Comparison of ENCODE assay signal across 29 mouse cellular contexts in genomic region chr1:169252189-169252588, GRCm38 (mm10).
DNase-seq lines count a peak whose midpoint lies in the region; ATAC-seq and TF ChIP-seq lines count a peak whose summit lies in the region.
"Had no signal": no experiment of that assay in that cellular context is flagged by ENCODE, and none has a peak within 500 bp of the region (broad histone marks: within the 10 kb centered on the region; RNA-seq: fewer than 3 reads in every experiment).

No protein-coding gene starts in this region.

- intact Hi-C loops in heart, postnatal 25 days (cut with DNase I): no loop called here

- H3K4me1 ChIP-seq in forebrain, embryonic 14.5 days (ENCODE audit: control insufficient read depth, insufficient read depth, low read length): no peaks in the 10 kb centered on the region
- H3K4me1 ChIP-seq in forebrain, embryonic 10.5 days: 0 out of 2 replicates have a peak, but pooled peaks cover 12% of the 10 kb centered on the region
- peaks cover 26% of the 10 kb centered on the region for H3K4me1 ChIP-seq in heart, embryonic 13.5 days
- H3K4me1 ChIP-seq in heart, embryonic 10.5 days: peaks cover 29% of the 10 kb centered on the region
- H3K4me1 ChIP-seq in heart, embryonic 16.5 days (ENCODE audit: control insufficient read depth, insufficient read depth, low read length): peaks cover 10% of the 10 kb centered on the region
- H3K4me1 ChIP-seq in midbrain, postnatal 0 days (ENCODE audit: insufficient read depth, low read length): no peaks in the 10 kb centered on the region
- no peaks in the 10 kb centered on the region for H3K4me1 ChIP-seq in midbrain, embryonic 11.5 days (ENCODE audit: control insufficient read depth, insufficient read depth, low read length)
- H3K4me1 ChIP-seq: embryonic facial prominence, embryonic 15.5 days had no signal

- H3K9ac ChIP-seq in forebrain, embryonic 14.5 days (ENCODE audit: low read length): no peak overlapping the region
- no peak overlapping the region for H3K9ac ChIP-seq in heart, embryonic 13.5 days
- no peak overlapping the region for H3K9ac ChIP-seq in heart, embryonic 16.5 days (ENCODE audit: low read length)
- no peak overlapping the region for H3K9ac ChIP-seq in midbrain, postnatal 0 days (replicated peaks; ENCODE audit: low read length, poor library complexity, severe bottlenecking)
- no peak overlapping the region for H3K9ac ChIP-seq in midbrain, embryonic 11.5 days (ENCODE audit: low read length)
- H3K9ac ChIP-seq: embryonic facial prominence, embryonic 12.5 days; embryonic facial prominence, embryonic 15.5 days; hindbrain, embryonic 14.5 days had no signal

- H3K4me2 ChIP-seq in forebrain, embryonic 14.5 days (ENCODE audit: low read length): no peak overlapping the region
- H3K4me2 ChIP-seq in heart, embryonic 13.5 days: no peak overlapping the region
- no peak overlapping the region for H3K4me2 ChIP-seq in heart, embryonic 16.5 days (ENCODE audit: low read depth, low read length)
- no peak overlapping the region for H3K4me2 ChIP-seq in midbrain, postnatal 0 days (ENCODE audit: low read depth, low read length, poor library complexity, severe bottlenecking)
- no peak overlapping the region for H3K4me2 ChIP-seq in midbrain, embryonic 11.5 days
- H3K4me2 ChIP-seq: embryonic facial prominence, embryonic 12.5 days; embryonic facial prominence, embryonic 15.5 days; hindbrain, embryonic 14.5 days had no signal

- DNase-seq in forebrain, embryonic 14.5 days (ENCODE audit: low spot score): peak; percentile 81
- no peak for DNase-seq in forebrain, embryonic 10.5 days (ENCODE audit: extremely low spot score, low spot score)
- DNase-seq in heart, embryonic 10.5 days (ENCODE audit: low spot score): no peak
- no peak for DNase-seq in heart, postnatal 25 days (ENCODE audit: low spot score)
- peak; percentile 5 for DNase-seq in midbrain, postnatal 0 days (ENCODE audit: low spot score)
- DNase-seq in midbrain, embryonic 11.5 days (ENCODE audit: low spot score, missing footprints): no peak
- DNase-seq: adrenal gland, postnatal 10 days; adrenal gland, postnatal 36 days; B cell, adult 2 months; cerebellum, adult 11 months; cerebellum, adult 2 months; cerebellum, adult 9-11 months; cerebellum, postnatal 25 days; gastrocnemius, postnatal 10 days; gastrocnemius, postnatal 36 days; heart, adult 2 months; kidney, adult 18-20 months; kidney, adult 9 months had no signal

- WGBS in forebrain, embryonic 14.5 days: 35% methylated on average over 2 of the region's 2 CpGs
- WGBS in forebrain, embryonic 10.5 days: 81% methylated on average over 2 of the region's 2 CpGs
- 18% methylated on average over 2 of the region's 2 CpGs for WGBS in heart, embryonic 13.5 days
- WGBS in heart, embryonic 10.5 days: 20% methylated on average over 2 of the region's 2 CpGs
- 21% methylated on average over 2 of the region's 2 CpGs for WGBS in heart, embryonic 16.5 days
- 73% methylated on average over 2 of the region's 2 CpGs for WGBS in midbrain, postnatal 0 days
- WGBS in midbrain, embryonic 11.5 days: 88% methylated on average over 2 of the region's 2 CpGs

- no peak overlapping the region for H3K27ac ChIP-seq in forebrain, embryonic 14.5 days (ENCODE audit: low read depth, low read length)
- no peak overlapping the region for H3K27ac ChIP-seq in forebrain, embryonic 10.5 days
- H3K27ac ChIP-seq in heart, embryonic 13.5 days (replicated peaks): no peak overlapping the region
- H3K27ac ChIP-seq in heart, embryonic 10.5 days: no peak overlapping the region
- no peak overlapping the region for H3K27ac ChIP-seq in heart, embryonic 16.5 days (ENCODE audit: low read length)
- H3K27ac ChIP-seq in midbrain, postnatal 0 days (ENCODE audit: low read depth, low read length): no peak overlapping the region
- no peak overlapping the region for H3K27ac ChIP-seq in midbrain, embryonic 11.5 days (ENCODE audit: low read depth, low read length)
- H3K27ac ChIP-seq: embryonic facial prominence, embryonic 12.5 days; embryonic facial prominence, embryonic 15.5 days; heart, adult 2 months; hindbrain, embryonic 14.5 days; hindbrain, postnatal 0 days had no signal

- ATAC-seq in forebrain, embryonic 14.5 days: peak; percentile 76
- peak; percentile 58; the same call in 1 of the 2 replicates for ATAC-seq in heart, embryonic 13.5 days (ENCODE audit: extremely low read depth, insufficient number of reproducible peaks, low FRiP score, low TSS enrichment)
- ATAC-seq in heart, embryonic 16.5 days (replicated peaks; ENCODE audit: extremely low read depth, insufficient read depth, low FRiP score): peak; percentile 71
- no peak for ATAC-seq in midbrain, postnatal 0 days (ENCODE audit: low FRiP score)
- no peak for ATAC-seq in midbrain, embryonic 11.5 days (ENCODE audit: low FRiP score)
- ATAC-seq: hindbrain, postnatal 0 days; inflammation-experienced regulatory T-cells, adult 6 months; intestine, embryonic 16.5 days; Patski had no signal

- H3K4me3 ChIP-seq in forebrain, embryonic 14.5 days (ENCODE audit: low read depth, low read length): no peak overlapping the region
- no peak overlapping the region for H3K4me3 ChIP-seq in forebrain, embryonic 10.5 days
- no peak overlapping the region for H3K4me3 ChIP-seq in heart, embryonic 13.5 days
- no peak overlapping the region for H3K4me3 ChIP-seq in heart, embryonic 10.5 days
- H3K4me3 ChIP-seq in heart, embryonic 16.5 days (ENCODE audit: low read length): no peak overlapping the region
- H3K4me3 ChIP-seq in midbrain, postnatal 0 days (ENCODE audit: low read depth, low read length): no peak overlapping the region
- H3K4me3 ChIP-seq in midbrain, embryonic 11.5 days (ENCODE audit: low read depth, low read length): no peak overlapping the region
- H3K4me3 ChIP-seq: embryonic facial prominence, embryonic 12.5 days; embryonic facial prominence, embryonic 15.5 days; heart, adult 2 months had no signal

- no peaks in the 10 kb centered on the region for H3K9me3 ChIP-seq in forebrain, embryonic 14.5 days (replicated peaks; ENCODE audit: control insufficient read depth, low read length)
- no peaks in the 10 kb centered on the region for H3K9me3 ChIP-seq in forebrain, embryonic 10.5 days
- H3K9me3 ChIP-seq in heart, embryonic 13.5 days: no peaks in the 10 kb centered on the region
- no peaks in the 10 kb centered on the region for H3K9me3 ChIP-seq in heart, embryonic 10.5 days
- H3K9me3 ChIP-seq in heart, embryonic 16.5 days (replicated peaks; ENCODE audit: control insufficient read depth, low read length): no peaks in the 10 kb centered on the region
- H3K9me3 ChIP-seq in midbrain, postnatal 0 days (ENCODE audit: low read length): no peaks in the 10 kb centered on the region
- H3K9me3 ChIP-seq in midbrain, embryonic 11.5 days (ENCODE audit: control insufficient read depth, low read length): no peaks in the 10 kb centered on the region
- H3K9me3 ChIP-seq: embryonic facial prominence, embryonic 12.5 days; embryonic facial prominence, embryonic 15.5 days had no signal

- H3K27me3 ChIP-seq in forebrain, embryonic 14.5 days (replicated peaks; ENCODE audit: control insufficient read depth, insufficient read depth, low read length): no peaks in the 10 kb centered on the region
- no peaks in the 10 kb centered on the region for H3K27me3 ChIP-seq in forebrain, embryonic 10.5 days (ENCODE audit: poor library complexity, severe bottlenecking)
- peaks cover 58% of the 10 kb centered on the region for H3K27me3 ChIP-seq in heart, embryonic 13.5 days (replicated peaks)
- no peaks in the 10 kb centered on the region for H3K27me3 ChIP-seq in heart, embryonic 10.5 days (ENCODE audit: insufficient read depth, poor library complexity, severe bottlenecking)
- H3K27me3 ChIP-seq in heart, embryonic 16.5 days (ENCODE audit: control insufficient read depth, insufficient read depth, low read length): peaks cover 23% of the 10 kb centered on the region
- no peaks in the 10 kb centered on the region for H3K27me3 ChIP-seq in midbrain, postnatal 0 days (ENCODE audit: insufficient read depth, low read length)
- no peaks in the 10 kb centered on the region for H3K27me3 ChIP-seq in midbrain, embryonic 11.5 days (ENCODE audit: control insufficient read depth, insufficient read depth, low read length)
- H3K27me3 ChIP-seq: CH12.LX; embryonic facial prominence, embryonic 12.5 days; embryonic facial prominence, embryonic 15.5 days; Patski had no signal

- no peak for TF ChIP-seq CTCF in midbrain, postnatal 0 days (IDR thresholded peaks at IDR 0.05)

- H3K36me3 ChIP-seq in forebrain, embryonic 14.5 days (ENCODE audit: control insufficient read depth, insufficient read depth, low read length): no peaks in the 10 kb centered on the region
- H3K36me3 ChIP-seq in forebrain, embryonic 10.5 days (replicated peaks): no peaks in the 10 kb centered on the region
- H3K36me3 ChIP-seq in heart, embryonic 13.5 days: no peaks in the 10 kb centered on the region
- no peaks in the 10 kb centered on the region for H3K36me3 ChIP-seq in heart, embryonic 10.5 days
- no peaks in the 10 kb centered on the region for H3K36me3 ChIP-seq in heart, embryonic 16.5 days (ENCODE audit: control insufficient read depth, insufficient read depth)
- no peaks in the 10 kb centered on the region for H3K36me3 ChIP-seq in midbrain, postnatal 0 days (ENCODE audit: insufficient read depth, low read length)
- no peaks in the 10 kb centered on the region for H3K36me3 ChIP-seq in midbrain, embryonic 11.5 days (ENCODE audit: control insufficient read depth, insufficient read depth, low read length)
- H3K36me3 ChIP-seq: embryonic facial prominence, embryonic 12.5 days; embryonic facial prominence, embryonic 15.5 days; G1E had no signal

Comparison
In these comparisons a context has a peak if more than half of its experiments do, and no peak if none do; other contexts are left out.
1. DNase-seq: peak in forebrain, embryonic 14.5 days (single experiment) and midbrain, postnatal 0 days (single experiment); none in forebrain, embryonic 10.5 days (single experiment), heart, embryonic 10.5 days (single experiment), heart, postnatal 25 days (single experiment) and midbrain, embryonic 11.5 days (single experiment).
2. ATAC-seq: peak in forebrain, embryonic 14.5 days (single experiment), heart, embryonic 13.5 days (single experiment) and heart, embryonic 16.5 days (single experiment); none in midbrain, postnatal 0 days (single experiment) and midbrain, embryonic 11.5 days (single experiment).